Mouse (Mus musculus) cerebellum, adult 2 months (tissue): ENCODE measurements around the gene Adcy2. TPM values are rescaled to one million over a fixed set of nuclear protein-coding genes. Genes with fewer than 3 reads are reported as not detected.
A peak's percentile ranks its signal among the peaks of the same experiment; 100 is the strongest.

ENCODE experiments used
- DNase-seq, 2 experiments: peaks; one replicate each; pipeline ENCODE4 v3.0.0; 2021
- H3K27ac ChIP-seq: fragments of 200-500 bp; 2 replicates; pipeline ENCODE4 v1.5.1; 2012; ENCODE audit warnings: low read length, control low read depth, inconsistent platforms; ENCODE audit not compliant: insufficient read depth
- H3K27me3 ChIP-seq: fragments of 200-500 bp; 2 replicates; pipeline ENCODE4 v1.6.1; 2012; ENCODE audit warnings: inconsistent platforms, mild to moderate bottlenecking, low read length, moderate library complexity; ENCODE audit not compliant: control insufficient read depth, insufficient read depth
- H3K4me1 ChIP-seq: fragments of 200-500 bp; 2 replicates; pipeline ENCODE4 v1.6.1; 2011; ENCODE audit warnings: low read length; ENCODE audit not compliant: control insufficient read depth, insufficient read depth
- H3K4me3 ChIP-seq: fragments of 200-500 bp; replicated peaks from 2 replicates; pipeline ENCODE3; 2011; ENCODE audit warnings: mild to moderate bottlenecking, low read depth, low read length, control low read depth; ENCODE audit not compliant: insufficient read depth
- CTCF ChIP-seq: fragments of 200-500 bp; IDR thresholded peaks from 2 replicates; pipeline ENCODE4 v1.5.1; 2011; ENCODE audit warnings: low read depth, mild to moderate bottlenecking, control low read depth, low read length, moderate library complexity, borderline replicate concordance; ENCODE audit not compliant: insufficient read depth
- POLR2A ChIP-seq: fragments of 200-500 bp; IDR thresholded peaks from 2 replicates; pipeline ENCODE4 v1.6.1; 2011; ENCODE audit warnings: low read length, control low read depth, borderline replicate concordance; ENCODE audit not compliant: insufficient read depth
- WGBS: fragments of 180-500 bp; shearing (Covaris S2); methylation state at CpG from one replicate; pipeline ENCODE4 v1.1.7; 2018; 5-methylcytosine and 5-hydroxymethylcytosine counted together
- polyA plus RNA-seq: library from polyadenylated mRNA; depleted of rRNA; stranded (reverse); fragments of >200 nt; gene quantifications from 2 replicates; pipeline ENCODE4 v1.2.3, GENCODE M21; 2012; rRNA removed

Gene Adcy2
- polyA plus RNA-seq, result 31.1 and 35.5 TPM in 2 replicates

- H3K4me3 ChIP-seq, result peak within 1 kb of the TSS; percentile 43
- H3K4me1 ChIP-seq, result no peaks in the 10 kb centered on the region; the same call in 1 of the 2 replicates
- no peak within 1 kb of the TSS for H3K27ac ChIP-seq
- WGBS, result under 1% methylated on average over 106 of the region's 106 CpGs
- H3K27me3 ChIP-seq, result no peaks in the 10 kb centered on the region; the same call in 1 of the 2 replicates
- no peak for TF ChIP-seq POLR2A
- TF ChIP-seq CTCF, result no peak
- peak; percentile 20 to 26 for DNase-seq
Measured at GRCm38 (mm10) chr13:68998918-68999801, at the start of gene Adcy2. Adcy2 (minus strand) TSS chr13:68999541.

- WGBS, result 78% methylated on average over 5 of the region's 5 CpGs
- TF ChIP-seq POLR2A (no peak), CTCF (no peak)
- Histone ChIP-seq H3K27me3 (no peaks in the 10 kb centered on the region), H3K4me3 (no peak overlapping the region), H3K4me1 (no peaks in the 10 kb centered on the region), H3K27ac (no peak overlapping the region)
- DNase-seq, result no peak
Measured at GRCm38 (mm10) chr13:69036991-69037597, 37.8 kb upstream of the Adcy2 start.

- TF ChIP-seq CTCF (no peak), POLR2A (no peak)
- 81% methylated on average over 1 of the region's 1 CpGs for WGBS
- Histone ChIP-seq H3K4me1 (no peaks in the 10 kb centered on the region), H3K4me3 (no peak overlapping the region), H3K27me3 (no peaks in the 10 kb centered on the region), H3K27ac (no peak overlapping the region)
- no peak for DNase-seq
Measured at GRCm38 (mm10) chr13:69034621-69035020, 35.3 kb upstream of the Adcy2 start.

- Histone ChIP-seq H3K4me1 (no peaks in the 10 kb centered on the region), H3K27me3 (no peaks in the 10 kb centered on the region), H3K27ac (no peak overlapping the region), H3K4me3 (no peak overlapping the region)
- no peak for DNase-seq
- WGBS, result 82% methylated on average over 7 of the region's 7 CpGs
- TF ChIP-seq POLR2A, result no peak
- TF ChIP-seq CTCF, result no peak
Measured at GRCm38 (mm10) chr13:69033532-69033931, 34.2 kb upstream of the Adcy2 start.

GRCm38 (mm10) chr13:69029078-69029757 lies 29.9 kb upstream of the Adcy2 start:
- WGBS, result 66% methylated on average over 4 of the region's 4 CpGs
- no peak for DNase-seq
- Histone ChIP-seq H3K4me1 (no peaks in the 10 kb centered on the region), H3K27ac (no peak overlapping the region), H3K4me3 (no peak overlapping the region), H3K27me3 (no peaks in the 10 kb centered on the region)
- TF ChIP-seq POLR2A, result no peak
- TF ChIP-seq CTCF, result no peak

GRCm38 (mm10) chr13:69024964-69025363 lies 25.6 kb upstream of the Adcy2 start:
- no peak overlapping the region for H3K4me3 ChIP-seq
- no peaks in the 10 kb centered on the region for H3K4me1 ChIP-seq
- WGBS, result 52% methylated on average over 2 of the region's 2 CpGs
- no peaks in the 10 kb centered on the region for H3K27me3 ChIP-seq
- DNase-seq, result no peak
- TF ChIP-seq CTCF, result no peak
- no peak overlapping the region for H3K27ac ChIP-seq

GRCm38 (mm10) chr13:69023239-69023638 lies 23.9 kb upstream of the Adcy2 start:
- 92% methylated on average over 2 of the region's 2 CpGs for WGBS
- no peak for DNase-seq
- no peaks in the 10 kb centered on the region for H3K4me1 ChIP-seq
- TF ChIP-seq CTCF, result no peak
- TF ChIP-seq POLR2A, result no peak
- H3K4me3 ChIP-seq, result no peak overlapping the region
- H3K27me3 ChIP-seq, result no peaks in the 10 kb centered on the region
- H3K27ac ChIP-seq, result no peak overlapping the region

GRCm38 (mm10) chr13:69020574-69020973 lies 21.2 kb upstream of the Adcy2 start:
- Histone ChIP-seq H3K4me1 (no peaks in the 10 kb centered on the region), H3K27ac (no peak overlapping the region), H3K4me3 (no peak overlapping the region), H3K27me3 (no peaks in the 10 kb centered on the region)
- 81% methylated on average over 2 of the region's 2 CpGs for WGBS
- no peak for DNase-seq
- no peak for TF ChIP-seq CTCF
- no peak for TF ChIP-seq POLR2A
